Mouse (Mus musculus): Measurements from ENCODE around the gene Ptprm. TPM values are rescaled to one million over a fixed set of nuclear protein-coding genes. Genes with fewer than 3 reads are reported as not detected.

The Ptprm gene
- total RNA-seq, 1 experiment from 2014 or later: not detected

DNA sequence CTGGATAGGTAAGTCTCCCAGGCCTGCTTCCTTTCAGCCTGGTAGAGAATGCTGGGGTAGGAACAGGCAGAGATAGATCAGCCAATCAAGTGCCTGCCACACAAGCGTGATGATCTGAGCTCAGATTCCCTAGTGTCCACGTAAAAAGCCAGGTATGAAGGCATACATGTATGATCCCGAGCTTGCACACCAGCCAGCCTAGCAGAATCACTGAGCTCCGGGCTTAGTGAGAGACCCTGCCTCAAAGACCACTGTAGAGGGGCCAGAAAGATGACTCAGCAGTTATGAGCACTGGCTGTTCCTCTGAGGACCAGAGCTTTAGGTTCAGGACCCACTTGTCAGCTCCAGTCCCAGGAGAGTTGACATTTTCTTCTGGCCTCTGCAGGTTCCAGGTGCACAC lies 52.9 kb downstream of the Ptprm start:
- no peak for ATAC-seq (ENCODE audit: extremely low read depth, insufficient number of reproducible peaks, low FRiP score, poor library complexity, severe bottlenecking)

- ATAC-seq (ENCODE audit: extremely low read depth, insufficient number of reproducible peaks, low FRiP score, poor library complexity, severe bottlenecking): no peak
Measured at GRCm38 (mm10) chr17:67298269-67298798, 55.9 kb downstream of the Ptprm start.

DNA sequence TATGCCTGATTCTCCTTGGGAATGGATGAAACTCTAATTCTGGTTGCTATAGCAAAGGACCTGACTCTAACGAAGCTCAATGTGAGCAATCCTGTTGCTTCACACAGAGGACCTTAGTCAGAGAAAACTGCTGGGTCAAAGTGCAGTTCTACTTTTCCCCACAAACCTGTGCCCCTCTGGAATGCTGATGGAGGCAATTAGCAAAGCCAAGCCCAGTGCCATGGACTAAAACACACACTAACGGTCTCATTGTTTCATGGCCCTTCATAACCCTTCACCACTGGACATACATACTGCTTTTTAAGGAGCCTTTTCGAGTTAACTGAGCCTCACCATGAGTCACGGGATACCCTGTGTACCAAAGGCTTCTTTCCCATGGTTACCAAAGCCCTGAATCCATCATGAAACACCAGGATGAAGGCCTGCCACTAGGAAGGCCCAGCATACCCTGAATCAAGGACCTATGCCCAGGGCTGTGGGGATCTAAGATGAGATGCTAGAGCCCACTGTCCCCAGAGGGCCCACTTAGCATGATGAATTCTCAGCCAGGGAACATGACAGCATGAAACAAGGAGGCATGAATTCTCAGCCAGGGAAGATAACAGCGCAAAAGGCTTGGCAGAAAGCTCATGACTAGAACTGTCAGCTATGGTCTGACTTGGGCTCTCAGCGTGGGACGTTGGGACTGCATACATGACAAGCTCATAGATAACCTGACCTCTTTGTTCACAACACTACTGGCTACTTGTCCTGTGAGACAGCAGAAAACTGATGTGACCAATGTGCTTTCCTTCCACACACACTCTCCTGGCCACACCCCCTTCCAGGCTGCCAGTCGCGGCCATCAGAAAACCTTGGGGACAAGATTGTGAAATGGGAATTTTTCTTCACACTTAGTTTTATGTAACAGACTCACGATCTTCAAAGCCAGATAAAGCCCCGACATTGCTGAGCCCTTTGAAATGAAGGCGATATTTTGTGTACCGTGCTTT lies 57.4 kb downstream of the Ptprm start:
- no peak for ATAC-seq (ENCODE audit: extremely low read depth, insufficient number of reproducible peaks, low FRiP score, poor library complexity, severe bottlenecking)

- ATAC-seq (ENCODE audit: extremely low read depth, insufficient number of reproducible peaks, low FRiP score, poor library complexity, severe bottlenecking): no peak
Measured at GRCm38 (mm10) chr17:67290662-67291240, 63.5 kb downstream of the Ptprm start.

- no peak for ATAC-seq (ENCODE audit: extremely low read depth, insufficient number of reproducible peaks, low FRiP score, poor library complexity, severe bottlenecking)
Measured at GRCm38 (mm10) chr17:67287501-67287900, 66.8 kb downstream of the Ptprm start.

DNA sequence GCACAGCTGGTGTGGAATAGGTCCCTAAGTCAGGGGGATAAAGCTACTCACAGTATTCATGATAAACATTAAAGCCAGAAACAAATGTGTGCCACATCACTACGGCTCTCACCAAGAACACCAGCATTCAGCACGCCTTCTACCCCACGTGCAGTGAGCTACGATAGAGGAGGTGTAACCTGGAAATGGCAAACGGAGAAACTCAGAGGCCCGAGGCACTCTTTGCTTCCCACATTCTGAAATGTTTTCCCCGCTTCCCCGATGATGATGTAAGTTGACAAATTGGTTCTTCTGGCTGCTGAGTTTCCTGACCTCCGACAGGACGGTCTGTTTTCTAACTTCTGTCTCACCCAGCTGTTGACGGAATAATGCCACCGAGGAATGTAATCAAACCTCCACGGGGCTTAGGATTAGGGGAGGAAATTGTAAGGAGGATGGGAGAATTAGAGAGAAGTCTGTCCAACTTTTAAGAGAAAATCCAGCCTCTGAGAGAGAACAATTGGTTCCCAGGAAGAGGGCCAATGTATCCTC lies 72.6 kb downstream of the Ptprm start:
- ATAC-seq (ENCODE audit: extremely low read depth, insufficient number of reproducible peaks, low FRiP score, poor library complexity, severe bottlenecking): no peak

DNA sequence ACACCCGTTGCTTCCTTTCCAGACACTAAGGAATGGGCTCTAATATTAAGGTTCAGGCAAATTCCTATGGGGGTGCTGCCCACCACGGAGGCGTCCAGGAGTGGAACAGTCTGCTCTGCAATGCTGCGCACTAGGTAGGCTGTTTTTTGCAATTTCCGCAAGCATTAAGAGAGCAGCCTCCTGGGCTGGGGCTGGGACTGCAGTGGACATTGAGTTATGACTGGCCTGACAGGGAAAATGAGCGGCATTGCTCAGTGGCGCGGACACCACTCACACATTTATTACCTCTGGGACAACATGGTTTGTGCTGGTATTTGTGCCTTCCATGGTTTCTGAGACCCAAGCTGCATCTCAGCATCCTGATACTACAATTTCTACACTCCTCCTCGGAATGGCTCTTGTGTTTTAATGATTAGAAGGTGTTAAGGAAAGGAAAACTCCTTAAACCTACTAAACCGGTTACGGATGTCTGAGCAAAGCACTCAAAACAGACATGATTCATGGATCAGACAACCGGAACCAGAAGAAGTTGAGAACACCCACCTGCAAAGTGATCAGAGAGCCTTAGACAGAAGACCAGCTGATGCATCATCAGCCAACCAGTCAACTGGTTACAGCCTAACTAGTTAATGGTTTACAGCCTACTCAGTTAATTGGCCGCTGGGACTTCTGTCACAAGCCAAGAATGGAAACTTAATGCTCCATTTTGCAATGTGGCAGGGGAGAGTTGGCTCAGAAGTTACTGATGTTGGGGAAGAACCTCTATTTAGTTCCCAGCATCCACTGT lies 76.9 kb downstream of the Ptprm start:
- no peak for ATAC-seq (ENCODE audit: extremely low read depth, insufficient number of reproducible peaks, low FRiP score, poor library complexity, severe bottlenecking)

GRCm38 (mm10) chr17:67274531-67275094 lies 79.6 kb downstream of the Ptprm start:
- no peak for ATAC-seq (ENCODE audit: extremely low read depth, insufficient number of reproducible peaks, low FRiP score, poor library complexity, severe bottlenecking)

DNA sequence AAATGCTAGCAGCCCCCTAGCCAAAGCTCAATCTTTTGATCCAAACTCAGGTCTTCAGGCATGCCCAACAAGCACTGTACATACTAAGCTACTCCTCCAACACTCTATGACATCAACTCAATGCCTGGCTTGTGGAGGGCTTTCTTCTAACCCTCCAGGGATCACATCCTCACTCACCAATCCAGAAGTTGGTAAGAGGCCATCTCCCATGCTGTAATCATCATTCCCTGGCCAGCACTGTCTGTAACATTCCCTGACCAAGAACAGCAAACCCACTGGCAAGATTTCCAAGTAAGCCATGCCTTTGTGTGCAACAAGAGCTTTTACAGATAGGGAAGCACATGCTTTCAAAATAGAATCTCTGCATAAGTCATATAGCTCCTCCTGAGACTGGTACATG lies 81.3 kb downstream of the Ptprm start:
- ATAC-seq (ENCODE audit: extremely low read depth, insufficient number of reproducible peaks, low FRiP score, poor library complexity, severe bottlenecking): no peak

GRCm38 (mm10) chr17:67268475-67269080 lies 85.7 kb downstream of the Ptprm start:
- no peak for ATAC-seq (ENCODE audit: extremely low read depth, insufficient number of reproducible peaks, low FRiP score, poor library complexity, severe bottlenecking)

DNA sequence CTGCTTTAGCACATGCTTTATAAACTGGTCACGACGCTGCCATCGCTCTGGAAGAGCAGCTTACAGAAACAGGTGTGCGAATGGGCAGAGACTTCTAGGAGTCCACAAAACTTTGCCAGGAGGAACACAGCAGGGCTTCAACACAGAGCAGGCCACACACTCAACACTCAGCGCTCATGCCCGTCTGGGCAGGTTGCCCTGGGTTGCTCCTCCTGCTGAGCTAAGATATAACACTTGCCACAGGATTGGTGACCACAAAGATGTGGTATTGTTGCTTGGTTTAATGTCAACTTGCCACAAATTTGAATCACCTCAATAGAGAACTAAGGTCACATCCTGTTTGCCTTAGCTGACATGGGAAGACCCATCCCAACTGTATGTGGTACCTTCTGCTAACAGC lies 88.0 kb downstream of the Ptprm start:
- no peak for ATAC-seq (ENCODE audit: extremely low read depth, insufficient number of reproducible peaks, low FRiP score, poor library complexity, severe bottlenecking)

GRCm38 (mm10) chr17:67265520-67265919 lies 88.7 kb downstream of the Ptprm start:
- ATAC-seq (ENCODE audit: extremely low read depth, insufficient number of reproducible peaks, low FRiP score, poor library complexity, severe bottlenecking): no peak

- no peak for ATAC-seq (ENCODE audit: extremely low read depth, insufficient number of reproducible peaks, low FRiP score, poor library complexity, severe bottlenecking)
Measured at GRCm38 (mm10) chr17:67264716-67265115, 89.5 kb downstream of the Ptprm start.

- no peak for ATAC-seq (ENCODE audit: extremely low read depth, insufficient number of reproducible peaks, low FRiP score, poor library complexity, severe bottlenecking)
Measured at GRCm38 (mm10) chr17:67263024-67263423, 91.2 kb downstream of the Ptprm start.

DNA sequence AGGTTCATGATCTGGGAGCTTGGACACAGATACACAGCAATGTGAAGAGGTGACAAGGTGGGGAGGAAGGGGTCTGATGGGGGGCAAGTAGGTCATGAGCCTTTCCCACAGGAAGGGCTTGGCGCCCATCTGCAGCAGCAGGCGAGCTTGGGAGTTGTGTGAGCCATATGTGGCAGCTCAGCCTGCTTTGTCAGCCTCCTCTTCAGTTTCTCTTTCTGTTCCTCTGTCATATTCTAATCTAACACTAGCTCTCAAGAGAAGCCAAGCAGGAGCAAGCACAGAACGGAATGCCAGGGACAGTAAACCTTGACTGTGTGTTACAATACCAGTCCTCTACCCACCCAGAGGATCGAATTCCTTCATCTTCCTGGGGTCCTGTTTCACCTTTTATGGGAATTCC lies 94.2 kb downstream of the Ptprm start:
- no peak for ATAC-seq (ENCODE audit: extremely low read depth, insufficient number of reproducible peaks, low FRiP score, poor library complexity, severe bottlenecking)

DNA sequence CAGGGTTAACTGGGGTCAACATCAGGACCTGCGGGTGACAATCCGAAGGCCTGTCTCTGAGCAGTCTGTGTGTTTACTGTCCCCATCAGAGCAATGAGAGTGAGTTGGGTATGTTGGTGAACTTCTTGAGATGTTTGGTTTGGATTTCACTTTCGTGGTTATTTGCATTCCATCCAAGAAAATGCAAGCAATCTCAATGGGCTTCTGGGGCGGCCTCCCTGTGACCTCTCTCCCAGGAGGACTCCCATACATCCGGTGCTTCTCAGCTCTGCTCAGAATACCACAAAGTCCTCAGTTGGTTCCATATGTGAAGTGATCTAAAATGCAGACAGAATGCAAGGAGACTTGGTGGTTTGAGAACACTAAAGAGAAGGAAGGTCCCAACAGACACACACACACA lies 96.5 kb downstream of the Ptprm start:
- ATAC-seq (ENCODE audit: extremely low read depth, insufficient number of reproducible peaks, low FRiP score, poor library complexity, severe bottlenecking): no peak

DNA sequence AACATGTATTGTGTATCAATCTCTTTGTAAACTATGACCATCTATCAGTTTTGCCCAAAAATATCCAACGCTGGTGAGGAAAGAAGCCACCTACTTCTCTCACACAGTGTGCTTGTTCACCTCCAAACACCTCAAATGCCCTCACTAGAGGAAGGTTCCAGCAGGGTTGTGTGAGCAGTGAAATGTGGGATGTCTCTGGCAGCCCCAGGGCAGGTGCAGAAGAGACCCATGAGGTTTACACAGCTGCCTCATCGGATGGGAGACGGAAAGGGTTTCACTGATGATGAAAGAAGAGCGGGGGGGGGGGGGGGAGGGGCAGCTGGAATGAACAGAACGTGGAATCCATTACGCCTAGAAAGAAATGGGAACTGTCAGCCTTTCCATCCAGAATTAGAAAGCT lies 98.1 kb downstream of the Ptprm start:
- ATAC-seq (ENCODE audit: extremely low read depth, insufficient number of reproducible peaks, low FRiP score, poor library complexity, severe bottlenecking): no peak

- no peak for ATAC-seq (ENCODE audit: extremely low read depth, insufficient number of reproducible peaks, low FRiP score, poor library complexity, severe bottlenecking)
Measured at GRCm38 (mm10) chr17:67253445-67253844, 100.8 kb downstream of the Ptprm start.
